Mouse (Mus musculus): ENCODE results near the gene Morn1. TPM values are rescaled to one million over a fixed set of nuclear protein-coding genes. Genes with fewer than 3 reads are reported as not detected.
A peak's percentile ranks its signal among the peaks of the same experiment; 100 is the strongest.

Morn1 gene
- polyA plus RNA-seq, 2 experiments: 4.7 to 7.9 TPM

- 77% methylated on average over 5 of the region's 5 CpGs for WGBS
- Histone ChIP-seq H3K4me2 (replicated peaks; ENCODE audit: low read depth, low read length, severe bottlenecking) (no peak overlapping the region), H3K4me3 (replicated peaks; ENCODE audit: low read length) (no peak overlapping the region), H3K9me3 (ENCODE audit: control insufficient read depth, low read length) (no peaks in the 10 kb centered on the region), H3K27me3 (ENCODE audit: control insufficient read depth, insufficient read depth, low read length) (no peaks in the 10 kb centered on the region), H3K9ac (ENCODE audit: low read depth, low read length, severe bottlenecking) (no peak overlapping the region), H3K36me3 (ENCODE audit: control insufficient read depth, insufficient read depth, low read length) (no peaks in the 10 kb centered on the region), H3K4me1 (ENCODE audit: control insufficient read depth, insufficient read depth, low read length) (peaks cover 66% of the 10 kb centered on the region), H3K27ac (replicated peaks; ENCODE audit: low read depth, low read length) (no peak overlapping the region)
- no peak for ATAC-seq (ENCODE audit: low FRiP score, low read depth)
- TF ChIP-seq POLR2A (IDR thresholded peaks at IDR 0.05; ENCODE audit: borderline replicate concordance, extremely low read depth, insufficient read depth, insufficient read length): no peak
- no peak for DNase-seq (ENCODE audit: low spot score)
Measured at GRCm38 (mm10) chr4:155171961-155172533, 85.7 kb downstream of the Morn1 start.

DNA sequence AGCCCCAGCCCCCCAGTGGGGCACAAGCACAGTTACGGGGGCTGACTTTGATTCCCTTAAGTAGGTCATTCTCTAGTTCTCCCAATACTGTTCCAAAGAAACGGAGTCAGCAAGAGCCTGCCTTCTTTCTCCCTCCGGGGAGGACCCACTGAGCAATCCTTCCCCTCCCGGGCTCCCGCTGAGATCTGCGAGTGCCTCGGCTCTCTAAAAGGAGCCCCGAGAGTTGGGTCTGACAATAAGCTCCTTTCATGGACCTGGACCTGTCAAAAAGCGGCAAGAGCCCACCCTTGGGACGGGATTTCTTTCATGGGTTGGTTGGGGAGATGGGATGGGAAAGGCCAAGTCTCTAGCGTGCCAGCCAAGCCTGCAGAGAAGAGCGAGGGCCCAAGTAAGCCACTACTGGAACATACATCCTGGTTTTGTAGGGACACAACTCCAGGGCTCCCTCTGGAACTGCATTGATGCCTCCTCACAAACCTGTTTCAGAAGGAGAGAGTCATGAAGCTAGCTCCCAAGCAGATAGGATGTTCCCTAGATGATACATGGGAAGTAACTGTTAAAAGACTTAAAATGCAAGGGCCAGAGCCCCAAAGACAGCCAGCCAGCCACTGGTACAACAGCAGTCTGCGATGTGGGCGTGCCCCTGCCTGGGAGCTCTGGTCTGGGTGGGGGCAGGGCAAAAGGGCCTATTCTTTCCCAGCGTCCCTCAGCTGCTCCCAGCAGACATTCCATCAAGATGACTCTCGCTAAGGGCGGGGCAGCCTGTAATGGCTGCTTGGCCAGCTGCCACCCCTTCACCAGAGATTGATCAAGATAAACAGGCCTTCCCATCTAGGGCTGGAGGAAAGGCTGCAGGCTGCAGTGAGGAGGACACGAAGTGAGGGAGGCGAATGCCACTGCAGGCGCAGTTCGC lies 86.8 kb downstream of the Morn1 start:
- peak overlapping the region; percentile 34 for H3K9ac ChIP-seq (ENCODE audit: low read depth, low read length, severe bottlenecking)
- peak; percentile 79 for ATAC-seq (ENCODE audit: low FRiP score, low read depth)
- H3K27me3 ChIP-seq (ENCODE audit: control insufficient read depth, insufficient read depth, low read length): no peaks in the 10 kb centered on the region
- H3K4me3 ChIP-seq (replicated peaks; ENCODE audit: low read length): peak overlapping the region; percentile 10; the same call in 1 of the 2 replicates
- WGBS: 19% methylated on average over 21 of the region's 21 CpGs
- H3K9me3 ChIP-seq (ENCODE audit: control insufficient read depth, low read length): no peaks in the 10 kb centered on the region
- H3K27ac ChIP-seq (replicated peaks; ENCODE audit: low read depth, low read length): peak overlapping the region; percentile 90
- no peak for TF ChIP-seq POLR2A (IDR thresholded peaks at IDR 0.05; ENCODE audit: borderline replicate concordance, extremely low read depth, insufficient read depth, insufficient read length)
- no peaks in the 10 kb centered on the region for H3K36me3 ChIP-seq (ENCODE audit: control insufficient read depth, insufficient read depth, low read length)
- peak overlapping the region; percentile 41 for H3K4me2 ChIP-seq (replicated peaks; ENCODE audit: low read depth, low read length, severe bottlenecking)
- H3K4me1 ChIP-seq (ENCODE audit: control insufficient read depth, insufficient read depth, low read length): peaks cover 77% of the 10 kb centered on the region
- peak; percentile 97 for DNase-seq (ENCODE audit: low spot score)

DNA sequence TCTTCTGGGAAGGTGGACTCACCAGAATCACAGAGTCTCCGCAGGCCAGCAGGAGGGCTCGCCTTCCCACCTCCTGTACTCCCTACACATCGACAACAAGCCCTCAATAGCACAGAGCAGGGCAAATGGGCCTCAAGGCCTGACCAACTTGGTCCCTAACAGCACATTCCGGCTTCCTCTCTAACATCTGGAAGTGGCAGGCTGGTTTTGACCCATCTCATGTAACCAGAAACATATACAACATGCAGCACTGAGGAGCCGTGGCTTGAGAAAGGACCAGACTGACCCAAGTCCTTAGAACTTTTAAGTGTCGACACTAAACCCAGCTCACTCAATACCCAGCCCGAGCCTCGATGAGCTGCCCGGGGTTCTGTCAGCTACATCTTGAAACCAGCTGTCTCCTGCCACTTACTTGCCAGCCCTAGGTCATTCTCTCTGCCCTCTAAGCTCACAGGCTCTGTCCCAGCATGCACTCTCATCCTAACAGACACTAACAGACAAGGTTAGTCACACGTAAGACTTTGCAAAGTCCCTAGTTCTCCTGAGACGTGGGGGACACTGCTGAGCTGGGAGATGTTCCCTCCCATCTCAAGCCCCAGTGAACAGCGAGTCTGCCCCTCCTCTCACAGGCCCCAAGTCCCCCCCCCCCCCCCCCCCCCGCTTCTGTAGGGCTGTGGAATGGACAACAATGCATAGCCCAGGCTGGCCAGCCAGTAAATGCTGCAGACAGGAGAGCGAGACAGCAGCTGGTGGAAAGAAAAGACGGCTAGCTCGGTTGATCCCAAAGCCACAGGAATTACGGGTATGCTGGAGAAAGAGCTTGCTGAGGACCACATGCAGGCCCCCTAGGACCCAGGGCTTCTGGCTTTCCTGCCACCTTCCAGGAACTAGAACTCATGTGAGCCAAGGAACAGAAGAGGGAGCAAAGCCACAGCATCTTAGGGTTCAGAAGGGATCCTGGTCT lies 87.7 kb downstream of the Morn1 start:
- peak; percentile 16 for ATAC-seq (ENCODE audit: low FRiP score, low read depth)
- no peaks in the 10 kb centered on the region for H3K36me3 ChIP-seq (ENCODE audit: control insufficient read depth, insufficient read depth, low read length)
- no peaks in the 10 kb centered on the region for H3K9me3 ChIP-seq (ENCODE audit: control insufficient read depth, low read length)
- H3K4me2 ChIP-seq (replicated peaks; ENCODE audit: low read depth, low read length, severe bottlenecking): peak overlapping the region; percentile 41
- peak; percentile 60 for DNase-seq (ENCODE audit: low spot score)
- 13% methylated on average over 16 of the region's 17 CpGs for WGBS
- H3K9ac ChIP-seq (ENCODE audit: low read depth, low read length, severe bottlenecking): peak overlapping the region; percentile 34
- H3K4me3 ChIP-seq (replicated peaks; ENCODE audit: low read length): peak overlapping the region; percentile 10; the same call in 1 of the 2 replicates
- H3K4me1 ChIP-seq (ENCODE audit: control insufficient read depth, insufficient read depth, low read length): peaks cover 85% of the 10 kb centered on the region
- peak overlapping the region; percentile 90 for H3K27ac ChIP-seq (replicated peaks; ENCODE audit: low read depth, low read length)
- no peak for TF ChIP-seq POLR2A (IDR thresholded peaks at IDR 0.05; ENCODE audit: borderline replicate concordance, extremely low read depth, insufficient read depth, insufficient read length)
- no peaks in the 10 kb centered on the region for H3K27me3 ChIP-seq (ENCODE audit: control insufficient read depth, insufficient read depth, low read length)

- H3K36me3 ChIP-seq (ENCODE audit: control insufficient read depth, insufficient read depth, low read length): no peaks in the 10 kb centered on the region
- WGBS: 11% methylated on average over 3 of the region's 3 CpGs
- no peaks in the 10 kb centered on the region for H3K27me3 ChIP-seq (ENCODE audit: control insufficient read depth, insufficient read depth, low read length)
- no peak for TF ChIP-seq POLR2A (IDR thresholded peaks at IDR 0.05; ENCODE audit: borderline replicate concordance, extremely low read depth, insufficient read depth, insufficient read length)
- no peaks in the 10 kb centered on the region for H3K9me3 ChIP-seq (ENCODE audit: control insufficient read depth, low read length)
- H3K4me1 ChIP-seq (ENCODE audit: control insufficient read depth, insufficient read depth, low read length): peaks cover 84% of the 10 kb centered on the region
- H3K27ac ChIP-seq (replicated peaks; ENCODE audit: low read depth, low read length): 0 out of 2 replicates have a peak overlapping the region, but pooled peaks have one; percentile 34
- H3K4me2 ChIP-seq (replicated peaks; ENCODE audit: low read depth, low read length, severe bottlenecking): no peak overlapping the region
- ATAC-seq (ENCODE audit: low FRiP score, low read depth): no peak
- no peak overlapping the region for H3K4me3 ChIP-seq (replicated peaks; ENCODE audit: low read length)
- no peak for DNase-seq (ENCODE audit: low spot score)
- H3K9ac ChIP-seq (ENCODE audit: low read depth, low read length, severe bottlenecking): no peak overlapping the region
Measured at GRCm38 (mm10) chr4:155176210-155176609, 89.8 kb downstream of the Morn1 start.
